Mouse (Mus musculus) MEL (cell line): ENCODE data around the gene Gucy1b2. TPM values are rescaled to one million over a fixed set of nuclear protein-coding genes. Genes with fewer than 3 reads are reported as not detected.

Experiments
- DNase-seq: peaks from one replicate; pipeline ENCODE4 v3.0.0; 2011; ENCODE audit warnings: low read depth, low spot score
- H3K27ac ChIP-seq: 2 replicates; pipeline ENCODE4 v1.5.1; 2012; ENCODE audit warnings: low read depth, mild to moderate bottlenecking, control low read depth, low read length, moderate library complexity; ENCODE audit not compliant: control insufficient read depth
- H3K27me3 ChIP-seq, 2 experiments: fragments of 150-350 bp in 1 of 2; sonication (generic) in 1 of 2; 2 replicates each; pipeline ENCODE4 v1.6.1; 2012; ENCODE audit warnings: low read length in 2 of 2, mild to moderate bottlenecking in 2 of 2, improper control_type of control experiment in 1 of 2, moderate library complexity in 1 of 2; ENCODE audit not compliant: insufficient read depth in 2 of 2, control insufficient read depth in 1 of 2
- H3K36me3 ChIP-seq, 2 experiments: 2 replicates each; pipeline ENCODE4 v1.6.1; 2012 to 2014; ENCODE audit warnings: low read length in 2 of 2, improper control_type of control experiment in 1 of 2, inconsistent platforms in 1 of 2, mild to moderate bottlenecking in 1 of 2; ENCODE audit not compliant: insufficient read depth in 2 of 2, control insufficient read depth in 1 of 2
- H3K4me1 ChIP-seq, 2 experiments: fragments of 150-350 bp in 1 of 2; sonication (generic) in 1 of 2; 2 replicates each; pipeline ENCODE4 v1.6.1; 2012; ENCODE audit warnings: low read length in 2 of 2, improper control_type of control experiment in 1 of 2, mild to moderate bottlenecking in 1 of 2; ENCODE audit not compliant: insufficient read depth in 2 of 2, control insufficient read depth in 1 of 2
- H3K4me3 ChIP-seq, 2 experiments: fragments of 150-350 bp in 1 of 2; sonication (generic) in 1 of 2; 2 replicates each; pipeline ENCODE4 v1.5.1; 2012; ENCODE audit warnings: low read depth in 2 of 2, low read length in 2 of 2, mild to moderate bottlenecking in 2 of 2, moderate library complexity in 2 of 2, control low read depth in 1 of 2, improper control_type of control experiment in 1 of 2; ENCODE audit not compliant: control insufficient read depth in 1 of 2, insufficient read depth in 1 of 2
- H3K79me2 ChIP-seq: 2 replicates; pipeline ENCODE4 v1.6.1; 2012; ENCODE audit warnings: mild to moderate bottlenecking, low read length, moderate library complexity; ENCODE audit not compliant: control insufficient read depth, poor library complexity, insufficient read depth
- H3K9ac ChIP-seq: 2 replicates; pipeline ENCODE4 v1.6.1; 2012; ENCODE audit warnings: low read depth, mild to moderate bottlenecking, control low read depth, low read length, moderate library complexity; ENCODE audit not compliant: control insufficient read depth, poor library complexity, severe bottlenecking
- H3K9me3 ChIP-seq: fragments of 150-350 bp; sonication (generic); replicated peaks from 2 replicates; pipeline ENCODE4 v1.6.1; 2012; ENCODE audit warnings: mild to moderate bottlenecking, low read length, improper control_type of control experiment, moderate library complexity; ENCODE audit not compliant: insufficient read depth
- BHLHE40 ChIP-seq: IDR thresholded peaks from 2 replicates; pipeline ENCODE4 v1.6.1; 2012; ENCODE audit warnings: low read depth, mild to moderate bottlenecking, inconsistent platforms, low read length, improper control_type of control experiment, borderline replicate concordance
- CHD1 ChIP-seq: IDR thresholded peaks from 2 replicates; pipeline ENCODE4 v1.6.1; 2012; ENCODE audit warnings: low read depth, mild to moderate bottlenecking, inconsistent platforms, low read length, improper control_type of control experiment
- E2F4 ChIP-seq: IDR thresholded peaks from 2 replicates; pipeline ENCODE4 v1.6.1; 2011; ENCODE audit warnings: low read depth, low read length, improper control_type of control experiment, borderline replicate concordance
- ELF1 ChIP-seq: IDR thresholded peaks from 2 replicates; pipeline ENCODE4 v1.6.1; 2014; ENCODE audit warnings: low read depth, mild to moderate bottlenecking, inconsistent platforms, low read length, improper control_type of control experiment, moderate library complexity
- EP300 ChIP-seq, 2 experiments: IDR thresholded peaks; 2 replicates each; pipeline ENCODE4 v1.6.1; 2011; ENCODE audit warnings: improper control_type of control experiment in 2 of 2, low read length in 2 of 2, low read depth in 1 of 2, mild to moderate bottlenecking in 1 of 2
- JUND ChIP-seq: IDR thresholded peaks from 2 replicates; pipeline ENCODE4 v1.6.1; 2011; ENCODE audit warnings: low read depth, mild to moderate bottlenecking, improper control_type of control experiment, low read length
- KAT2A ChIP-seq: conservative IDR thresholded peaks from 2 replicates; pipeline ENCODE4 v1.6.1; 2012; ENCODE audit warnings: low read depth, low read length, improper control_type of control experiment, inconsistent platforms
- MEF2A ChIP-seq: IDR thresholded peaks from 2 replicates; pipeline ENCODE4 v1.6.1; 2014; ENCODE audit warnings: low read depth, mild to moderate bottlenecking, inconsistent platforms, low read length, improper control_type of control experiment; ENCODE audit not compliant: poor library complexity, insufficient replicate concordance, severe bottlenecking; ENCODE audit errors: extremely low read depth
- MXI1 ChIP-seq: IDR thresholded peaks from 2 replicates; pipeline ENCODE4 v1.6.1; 2011; ENCODE audit warnings: mild to moderate bottlenecking, low read depth, low read length, improper control_type of control experiment
- MYB ChIP-seq: IDR thresholded peaks from 2 replicates; pipeline ENCODE4 v1.6.1; 2011; ENCODE audit warnings: mild to moderate bottlenecking, low read depth, low read length, improper control_type of control experiment
- NELFE ChIP-seq: IDR thresholded peaks from 2 replicates; pipeline ENCODE4 v1.6.1; 2011; ENCODE audit warnings: low read depth, low read length, improper control_type of control experiment
- POLR2AphosphoS2 ChIP-seq: IDR thresholded peaks from 2 replicates; pipeline ENCODE4 v1.6.1; 2011; ENCODE audit warnings: low read length, improper control_type of control experiment
- RCOR1 ChIP-seq: IDR thresholded peaks from 2 replicates; pipeline ENCODE4 v1.6.1; 2012; ENCODE audit warnings: low read depth, mild to moderate bottlenecking, inconsistent platforms, low read length, improper control_type of control experiment
- TAL1 ChIP-seq: IDR thresholded peaks from 2 replicates; pipeline ENCODE4 v1.6.1; 2012; ENCODE audit warnings: mild to moderate bottlenecking, inconsistent platforms, low read length, moderate library complexity, mixed read lengths
- USF1 ChIP-seq: IDR thresholded peaks from 2 replicates; pipeline ENCODE4 v1.6.1; 2014; ENCODE audit warnings: low read depth, mild to moderate bottlenecking, inconsistent platforms, low read length, improper control_type of control experiment, moderate library complexity
- USF2 ChIP-seq, 2 experiments: IDR thresholded peaks; 2 replicates each; pipeline ENCODE4 v1.6.1; 2011 to 2012; ENCODE audit warnings: improper control_type of control experiment in 2 of 2, low read length in 2 of 2, borderline replicate concordance in 1 of 2, inconsistent platforms in 1 of 2, low read depth in 1 of 2, mild to moderate bottlenecking in 1 of 2; ENCODE audit not compliant: insufficient read depth in 1 of 2
- polyA plus RNA-seq, 2 experiments: library from polyadenylated mRNA; stranded (reverse) in 1 of 2; unstranded in 1 of 2; fragments of >175 nt in 1 of 2; fragments of >200 nt in 1 of 2; gene quantifications; 2 replicates each; pipeline versions ENCODE4 v1.2.1 to v1.2.4; 2012; ENCODE audit warnings: low replicate concordance in 2 of 2, low read depth in 1 of 2; ENCODE audit not compliant: insufficient read length in 2 of 2, insufficient read depth in 1 of 2, missing spikeins in 1 of 2
- total RNA-seq: library from RNA; depleted of rRNA; stranded (reverse); fragments of 300-350 nt; gene quantifications from 2 replicates; pipeline ENCODE4 v1.2.3, GENCODE M21; 2012; rRNA removed

Gucy1b2 gene
- total RNA-seq (not detected in 2 replicates), polyA plus RNA-seq (not detected)

GRCm38 (mm10) chr14:62456239-62456747 is at the start of gene Gucy1b2:
Gene Gucy1b2 (minus strand): TSS chr14:62456289.
- Histone ChIP-seq H3K9ac (no peak within 1 kb of the TSS), H3K4me3 (no peak within 1 kb of the TSS)
- no peak for TF ChIP-seq MXI1

DNA sequence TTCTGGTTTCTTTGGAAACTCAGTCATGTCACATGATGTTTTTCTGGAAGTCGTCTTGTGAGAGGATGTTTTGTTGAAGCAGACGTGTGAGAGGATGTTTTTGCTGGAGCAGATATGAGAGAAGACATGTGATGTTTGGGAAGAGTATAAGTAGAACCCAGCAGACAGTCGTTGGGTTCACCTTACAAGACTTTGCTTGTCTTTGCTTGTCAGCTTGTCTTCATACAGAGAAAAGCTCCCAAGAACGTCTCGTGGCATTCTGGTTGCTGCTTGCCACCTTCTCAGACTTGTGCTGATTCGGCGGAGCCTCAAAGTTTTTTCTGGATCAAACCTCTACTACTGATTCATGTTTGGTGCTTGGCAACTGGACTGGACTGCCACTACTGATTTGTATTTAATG is 41.3 kb upstream of the Gucy1b2 start:
- Histone ChIP-seq H3K79me2 (no peaks in the 10 kb centered on the region), H3K9me3 (no peaks in the 10 kb centered on the region), H3K4me1 (no peaks in the 10 kb centered on the region), H3K27me3 (no peaks in the 10 kb centered on the region; a peak in 1 of 4 replicates), H3K4me3 (no peak overlapping the region), H3K27ac (no peak overlapping the region)
- TF ChIP-seq NELFE (no peak), TAL1 (no peak), CHD1 (no peak), JUND (no peak), RCOR1 (no peak), POLR2AphosphoS2 (no peak), MYB (no peak), USF2 (IDR thresholded peaks at IDR 0.05; ENCODE audit: borderline replicate concordance in 1 of 2, insufficient read depth in 1 of 2, low read depth in 1 of 2, low read length in 2 of 2) (no peak), ELF1 (no peak), BHLHE40 (no peak), MEF2A (no peak), EP300 (IDR thresholded peaks at IDR 0.05; ENCODE audit: low read depth in 1 of 2, low read length in 2 of 2) (no peak), E2F4 (no peak), USF1 (no peak), KAT2A (no peak)
- TF ChIP-seq, all 39 proteins: peak for 0
- Histone ChIP-seq H3K36me3 (no peaks in the 10 kb centered on the region), H3K9ac (no peak overlapping the region)
- DNase-seq: no peak

More at GRCm38 (mm10) chr14:62456239-62456747, at the start of gene Gucy1b2:
- Histone ChIP-seq H3K79me2 (no peaks in the 10 kb centered on the region), H3K36me3 (no peaks in the 10 kb centered on the region), H3K9me3 (no peaks in the 10 kb centered on the region), H3K27me3 (no peaks in the 10 kb centered on the region), H3K4me1 (no peaks in the 10 kb centered on the region), H3K27ac (no peak within 1 kb of the TSS)
- DNase-seq: no peak
